Mouse (Mus musculus): Measurements from ENCODE around the gene Tcf23.

DNA sequence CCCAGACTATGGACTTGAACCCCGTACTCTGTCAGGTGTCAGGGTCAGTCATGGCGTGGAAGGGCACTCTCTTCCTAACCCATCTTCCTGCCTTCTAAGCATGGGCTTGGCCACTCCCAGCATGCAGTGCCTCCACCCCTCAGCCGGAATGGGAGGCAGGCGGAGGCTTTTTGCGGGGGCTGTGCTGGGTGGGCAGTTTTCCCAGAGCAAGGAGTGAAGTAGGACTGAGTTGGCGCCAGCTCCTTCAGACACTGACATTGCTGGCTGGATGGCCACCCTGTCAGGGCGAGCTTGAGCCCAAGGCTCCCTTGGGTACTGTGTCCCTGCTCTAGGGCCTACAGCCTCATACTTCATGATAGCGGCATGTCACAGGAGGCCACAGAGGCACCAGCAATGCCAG is at the start of gene Tcf23:
- no peak for TF ChIP-seq CTCF (IDR thresholded peaks at IDR 0.05; ENCODE audit: low read depth)
- no peak for TF ChIP-seq EP300 (IDR thresholded peaks at IDR 0.05; ENCODE audit: low read depth)
